Mouse (Mus musculus) liver, embryonic 11.5 days (tissue): ENCODE data around the gene Gm4756. TPM values are rescaled to one million over a fixed set of nuclear protein-coding genes. Genes with fewer than 3 reads are reported as not detected.
"Not testable (repeated sequence)": the region's sequence is repeated elsewhere in the genome, so short reads cannot be mapped to it uniquely, and the experiment has no call there.

ENCODE experiments used
- ATAC-seq: fragments of 200-750 bp; cut with Nextera tagmentation; replicated peaks from 2 replicates; pipeline ENCODE4 v1.8.0; 2017; ENCODE audit warnings: moderate number of reproducible peaks, mild to moderate bottlenecking, moderate TSS enrichment, moderate library complexity; ENCODE audit not compliant: low FRiP score
- DNase-seq: peaks from one replicate; pipeline ENCODE4 v3.0.0-alpha.2; 2017; ENCODE audit warnings: low spot score
- H3K27ac ChIP-seq: fragments of 300-500 bp; sonication (generic); 2 replicates; pipeline ENCODE4 v1.5.1; 2014; ENCODE audit warnings: mild to moderate bottlenecking, low read depth, low read length, control low read depth
- H3K27me3 ChIP-seq: fragments of 300-500 bp; sonication (generic); replicated peaks from 2 replicates; pipeline ENCODE4 v1.6.1; 2014; ENCODE audit warnings: low read length, mixed read lengths; ENCODE audit not compliant: control insufficient read depth, insufficient read depth
- H3K36me3 ChIP-seq: fragments of 300-500 bp; sonication (generic); 2 replicates; pipeline ENCODE4 v1.6.1; 2014; ENCODE audit warnings: mild to moderate bottlenecking, low read length, moderate library complexity, mixed read lengths; ENCODE audit not compliant: control insufficient read depth, insufficient read depth
- H3K4me1 ChIP-seq: fragments of 300-500 bp; sonication (generic); replicated peaks from 2 replicates; pipeline ENCODE4 v1.6.1; 2014; ENCODE audit warnings: low read length, mixed read lengths; ENCODE audit not compliant: control insufficient read depth, insufficient read depth
- H3K4me2 ChIP-seq: fragments of 300-500 bp; sonication (generic); 2 replicates; pipeline ENCODE4 v1.6.1; 2014; ENCODE audit warnings: mild to moderate bottlenecking, control low read depth, moderate library complexity
- H3K4me3 ChIP-seq: fragments of 300-500 bp; sonication (generic); 2 replicates; pipeline ENCODE4 v1.5.1; 2014; ENCODE audit warnings: low read depth, low read length, control low read depth
- H3K9ac ChIP-seq: fragments of 300-500 bp; sonication (generic); 2 replicates; pipeline ENCODE4 v1.6.1; 2014; ENCODE audit warnings: low read depth, low read length, control low read depth
- H3K9me3 ChIP-seq: fragments of 300-500 bp; sonication (generic); 2 replicates; pipeline ENCODE4 v1.6.1; 2016; ENCODE audit warnings: low read length, inconsistent platforms, mixed read lengths; ENCODE audit not compliant: control insufficient read depth
- WGBS: fragments of 180-500 bp; shearing (Covaris S2); extraction: QIAGEN DNeasy Blood & Tissue Kit; methylation state at CpG from one replicate; pipeline ENCODE4 v1.1.7; 2014; 5-methylcytosine and 5-hydroxymethylcytosine counted together
- polyA plus RNA-seq: library from polyadenylated mRNA; unstranded; fragments of >200 nt; fragmentation: Nextera tagmentation; extraction: Ambion mirVana; gene quantifications from 2 replicates; pipeline ENCODE4 v1.2.1, GENCODE M21; 2014

Gene Gm4756
- polyA plus RNA-seq, 1 experiment from 2014 or later: not detected

DNA sequence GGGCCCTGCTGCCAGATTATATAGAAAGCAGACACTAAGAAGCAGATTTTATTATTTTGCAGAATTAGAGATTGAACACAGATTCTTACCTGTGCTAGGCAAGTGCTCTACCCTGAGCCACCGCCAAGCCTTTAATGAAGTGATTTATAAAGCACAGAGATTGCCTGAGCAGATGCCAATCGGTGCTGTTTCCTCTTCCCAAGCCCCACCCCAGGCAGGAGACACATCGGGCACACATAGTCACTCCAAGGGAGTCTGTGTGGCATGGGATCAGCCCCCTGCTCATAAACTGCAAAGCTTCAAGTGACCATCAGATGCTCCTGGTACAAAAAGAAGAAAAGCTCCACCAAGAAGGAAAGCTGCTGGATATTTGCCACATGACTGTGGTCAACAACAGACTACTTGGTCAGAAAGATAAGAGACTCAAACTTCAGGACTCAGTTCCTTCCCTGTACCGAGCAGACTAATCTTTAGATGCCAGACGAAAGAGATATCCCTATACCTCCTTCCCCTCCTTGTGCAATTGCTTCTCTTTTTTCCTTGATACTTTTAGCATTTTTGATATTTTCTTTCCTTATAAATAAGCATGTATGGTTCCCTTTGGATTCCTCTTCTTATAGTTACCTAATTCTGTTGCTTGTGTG lies 26.5 kb downstream of the Gm4756 start:
- Histone ChIP-seq H3K4me2 (no peak overlapping the region), H3K4me3 (no peak overlapping the region), H3K27me3 (no peaks in the 10 kb centered on the region), H3K36me3 (no peaks in the 10 kb centered on the region), H3K9ac (no peak overlapping the region), H3K9me3 (no peaks in the 10 kb centered on the region), H3K27ac (no peak overlapping the region), H3K4me1 (no peaks in the 10 kb centered on the region)
- peak; percentile 66 for ATAC-seq
- WGBS: 42% methylated on average over 5 of the region's 5 CpGs
- no peak for DNase-seq

- no peaks in the 10 kb centered on the region for H3K9me3 ChIP-seq
- no peaks in the 10 kb centered on the region for H3K36me3 ChIP-seq
- no peaks in the 10 kb centered on the region for H3K27me3 ChIP-seq
- WGBS: 26% methylated on average over 1 of the region's 1 CpGs
- H3K4me2 ChIP-seq: no peak overlapping the region
- DNase-seq: no peak
- H3K27ac ChIP-seq: no peak overlapping the region
- no peak overlapping the region for H3K4me3 ChIP-seq
- no peak for ATAC-seq
- no peaks in the 10 kb centered on the region for H3K4me1 ChIP-seq
- H3K9ac ChIP-seq: no peak overlapping the region
These were observed 28.0 kb downstream of the Gm4756 start for GRCm38 (mm10) chr12:72621441-72621840.

DNA sequence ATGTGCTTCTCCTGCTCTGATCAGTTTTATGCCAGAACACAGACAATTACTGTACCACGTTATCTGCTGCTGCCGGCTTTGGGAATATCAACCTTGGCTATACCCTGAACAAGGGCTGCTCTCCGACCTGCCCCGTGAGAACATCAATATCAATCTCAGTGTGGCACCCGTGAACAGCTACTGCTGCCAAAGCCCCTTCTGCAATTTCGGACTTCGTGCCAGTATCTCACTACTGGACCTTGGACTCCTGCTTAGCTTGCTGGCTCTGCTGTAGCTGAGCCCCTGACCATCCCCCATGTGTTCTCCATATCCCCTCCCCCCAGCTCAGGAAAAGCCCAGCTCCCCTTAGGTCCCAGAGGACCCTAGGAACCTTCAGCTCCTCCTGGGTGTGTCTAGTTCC lies 28.6 kb downstream of the Gm4756 start:
- Histone ChIP-seq H3K4me2 (no peak overlapping the region), H3K9ac (no peak overlapping the region), H3K27me3 (no peaks in the 10 kb centered on the region), H3K27ac (no peak overlapping the region), H3K4me3 (no peak overlapping the region), H3K4me1 (no peaks in the 10 kb centered on the region), H3K9me3 (no peaks in the 10 kb centered on the region), H3K36me3 (no peaks in the 10 kb centered on the region)
- 82% methylated on average over 7 of the region's 7 CpGs for WGBS
- no peak for DNase-seq
- peak; percentile 26; the same call in 1 of the 2 replicates for ATAC-seq

DNA sequence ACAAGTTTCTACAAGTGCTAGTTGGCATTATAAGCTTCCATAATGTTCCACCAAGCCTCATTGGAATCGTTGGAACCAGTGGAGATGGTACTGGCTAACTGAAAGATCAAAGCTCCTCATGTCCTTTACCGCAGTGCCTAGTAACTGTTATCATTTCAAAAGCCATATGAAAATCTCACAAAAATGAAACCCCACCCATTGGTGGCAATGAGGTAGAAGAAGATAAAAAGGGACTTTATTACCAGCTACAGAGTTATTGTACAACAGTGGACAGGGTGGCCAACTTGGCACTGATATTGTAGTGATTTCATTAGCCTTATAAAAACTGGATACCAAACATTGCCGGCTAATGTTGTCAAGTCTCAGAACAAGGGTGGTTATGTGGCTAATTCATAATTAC lies 37.4 kb downstream of the Gm4756 start:
- H3K9me3 ChIP-seq: no peaks in the 10 kb centered on the region
- no peaks in the 10 kb centered on the region for H3K36me3 ChIP-seq
- WGBS: 86% methylated on average over 3 of the region's 3 CpGs
- H3K27me3 ChIP-seq: no peaks in the 10 kb centered on the region
- no peak overlapping the region for H3K27ac ChIP-seq
- H3K4me2 ChIP-seq: no peak overlapping the region
- ATAC-seq (no peak), DNase-seq (no peak)
- H3K9ac ChIP-seq: no peak overlapping the region
- no peak overlapping the region for H3K4me3 ChIP-seq
- no peaks in the 10 kb centered on the region for H3K4me1 ChIP-seq

DNA sequence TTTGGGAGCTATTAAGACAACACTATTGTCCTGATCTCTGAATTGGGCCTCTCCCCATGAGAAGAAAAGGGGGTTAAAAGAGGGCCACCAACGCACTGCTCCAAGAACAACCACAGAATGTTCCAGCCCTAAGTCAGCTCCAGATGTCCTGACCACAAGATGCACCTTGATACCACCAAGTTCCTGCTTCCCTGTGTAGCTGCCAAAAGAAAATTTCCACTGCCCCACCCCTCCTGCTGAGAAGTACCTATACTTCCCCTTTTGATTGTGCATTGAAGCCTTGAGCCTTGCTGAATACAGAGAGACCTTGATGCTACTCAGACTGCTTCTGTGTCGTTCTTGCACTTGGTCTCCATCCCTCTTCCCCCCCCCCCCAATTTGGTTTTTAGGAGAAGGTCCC lies 50.7 kb downstream of the Gm4756 start:
- H3K9ac ChIP-seq, DNase-seq, ATAC-seq, H3K4me2 ChIP-seq, H3K36me3 ChIP-seq, H3K4me3 ChIP-seq, H3K4me1 ChIP-seq, H3K27me3 ChIP-seq, H3K9me3 ChIP-seq, H3K27ac ChIP-seq: not testable (repeated sequence)
- WGBS: 78% methylated on average over 2 of the region's 2 CpGs

- ATAC-seq: no peak
These were observed 55.5 kb downstream of the Gm4756 start for GRCm38 (mm10) chr12:72594001-72594400.

DNA sequence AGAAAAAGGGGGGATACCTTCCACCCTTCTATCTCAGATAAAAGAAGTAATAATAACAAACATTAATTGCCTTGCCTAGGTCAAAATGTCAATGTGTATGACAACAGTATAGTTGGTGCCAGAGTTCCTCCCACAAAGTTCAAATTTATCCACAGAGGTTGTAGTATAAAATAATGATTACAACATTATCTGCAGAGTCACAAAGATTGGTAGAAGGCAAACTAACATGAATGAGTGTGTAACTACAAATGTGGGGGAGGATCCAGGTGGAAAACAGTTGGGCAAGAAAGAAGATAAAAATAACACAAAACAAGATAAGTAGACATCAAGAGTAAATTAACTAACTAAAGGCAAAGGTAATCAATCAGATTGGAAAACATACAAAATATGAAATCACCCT lies 56.5 kb downstream of the Gm4756 start:
- DNase-seq (no peak), ATAC-seq (no peak)
- Histone ChIP-seq H3K27ac (no peak overlapping the region), H3K36me3 (no peaks in the 10 kb centered on the region), H3K9me3 (no peaks in the 10 kb centered on the region), H3K9ac (no peak overlapping the region), H3K4me2 (no peak overlapping the region), H3K4me3 (no peak overlapping the region), H3K4me1 (no peaks in the 10 kb centered on the region), H3K27me3 (no peaks in the 10 kb centered on the region)

More at GRCm38 (mm10) chr12:72594001-72594400, 55.5 kb downstream of the Gm4756 start:
- H3K4me1 ChIP-seq: no peaks in the 10 kb centered on the region
- H3K4me3 ChIP-seq: no peak overlapping the region
- 60% methylated on average over 2 of the region's 2 CpGs for WGBS
- H3K9me3 ChIP-seq: no peaks in the 10 kb centered on the region
- H3K27ac ChIP-seq: no peak overlapping the region
- no peaks in the 10 kb centered on the region for H3K36me3 ChIP-seq
- H3K9ac ChIP-seq: no peak overlapping the region
- H3K4me2 ChIP-seq: no peak overlapping the region
- H3K27me3 ChIP-seq: no peaks in the 10 kb centered on the region
- DNase-seq: no peak

- WGBS: 76% methylated on average over 1 of the region's 1 CpGs
- no peak for DNase-seq
- no peak for ATAC-seq
- no peaks in the 10 kb centered on the region for H3K36me3 ChIP-seq
- no peak overlapping the region for H3K9ac ChIP-seq
- no peaks in the 10 kb centered on the region for H3K9me3 ChIP-seq
- no peak overlapping the region for H3K4me3 ChIP-seq
- no peaks in the 10 kb centered on the region for H3K27me3 ChIP-seq
- H3K27ac ChIP-seq: no peak overlapping the region
- H3K4me1 ChIP-seq: no peaks in the 10 kb centered on the region
- no peak overlapping the region for H3K4me2 ChIP-seq
These were observed 64.1 kb downstream of the Gm4756 start for GRCm38 (mm10) chr12:72585339-72585738.

DNA sequence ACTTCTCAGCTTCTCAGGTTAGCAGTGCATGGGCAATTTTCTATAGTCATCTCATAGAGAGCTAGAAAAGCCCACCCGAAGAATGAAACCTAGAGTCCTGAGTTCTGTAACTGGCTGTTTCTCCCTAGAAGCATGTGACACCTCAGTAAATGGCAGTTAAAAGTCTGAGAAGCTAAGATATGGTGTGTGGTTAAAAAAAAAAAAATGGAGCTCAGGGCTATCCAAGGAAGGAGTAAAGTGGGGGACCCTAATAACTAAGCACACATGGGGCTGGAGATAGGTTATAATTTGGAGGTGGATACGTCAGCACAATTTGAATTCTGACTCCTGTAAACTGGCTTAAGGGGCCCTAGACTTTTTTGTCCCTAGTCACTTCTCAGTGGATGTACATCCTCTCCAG lies 66.4 kb downstream of the Gm4756 start:
- 69% methylated on average over 2 of the region's 2 CpGs for WGBS
- Histone ChIP-seq H3K4me2 (no peak overlapping the region), H3K27ac (no peak overlapping the region), H3K9ac (no peak overlapping the region), H3K36me3 (peaks cover 2% of the 10 kb centered on the region; the same call in 1 of the 2 replicates), H3K4me3 (no peak overlapping the region), H3K9me3 (no peaks in the 10 kb centered on the region), H3K4me1 (no peaks in the 10 kb centered on the region), H3K27me3 (no peaks in the 10 kb centered on the region)
- ATAC-seq (no peak), DNase-seq (no peak)
